ENCODE assay signal across 8 mouse cellular contexts in genomic region chr11:120722067-120722630, GRCm38 (mm10). TPM values are rescaled to one million over a fixed set of nuclear protein-coding genes. Genes with fewer than 3 reads are reported as not detected.
DNase-seq lines count a peak whose midpoint lies in the region; ATAC-seq and TF ChIP-seq lines count a peak whose summit lies in the region.
"Had no signal": no experiment of that assay in that cellular context is flagged by ENCODE, and none has a peak within 500 bp of the region (broad histone marks: within the 10 kb centered on the region; RNA-seq: fewer than 3 reads in every experiment).

No protein-coding gene starts in this region.

- H3K27ac ChIP-seq in lung, embryonic 15.5 days = peak overlapping the region; percentile 66
- peak overlapping the region; percentile 82 for H3K27ac ChIP-seq in forebrain, embryonic 10.5 days
- H3K27ac ChIP-seq in intestine, postnatal 0 days (ENCODE audit: low read depth, low read length) = no peak overlapping the region
- no peak overlapping the region for H3K27ac ChIP-seq in neural tube, embryonic 13.5 days (replicated peaks)

- peak overlapping the region; percentile 99 for H3K4me2 ChIP-seq in lung, embryonic 15.5 days
- peak overlapping the region; percentile 95 for H3K4me2 ChIP-seq in intestine, postnatal 0 days (replicated peaks; ENCODE audit: low read depth)
- H3K4me2 ChIP-seq in neural tube, embryonic 13.5 days = peak overlapping the region; percentile 96

- H3K36me3 ChIP-seq in lung, embryonic 15.5 days = peaks cover 28% of the 10 kb centered on the region
- H3K36me3 ChIP-seq in forebrain, embryonic 10.5 days (replicated peaks) = peaks cover 37% of the 10 kb centered on the region
- H3K36me3 ChIP-seq in intestine, postnatal 0 days (ENCODE audit: control insufficient read depth, insufficient read depth) = peaks cover 32% of the 10 kb centered on the region
- peaks cover 41% of the 10 kb centered on the region for H3K36me3 ChIP-seq in neural tube, embryonic 13.5 days

- no peak for DNase-seq in lung, adult 18-20 months
- no peak for DNase-seq in forebrain, embryonic 10.5 days (ENCODE audit: extremely low spot score, low spot score)
- no peak for DNase-seq in B cell, adult 2 months
- DNase-seq in T-cell, adult 2 months (ENCODE audit: low spot score) = no peak
- DNase-seq: adrenal gland, adult 8-10 months had no signal

- H3K9ac ChIP-seq in lung, embryonic 15.5 days = peak overlapping the region; percentile 73
- 0 out of 2 replicates have a peak overlapping the region, but pooled peaks have one; percentile 66 for H3K9ac ChIP-seq in intestine, postnatal 0 days (ENCODE audit: low read depth, low read length)
- H3K9ac ChIP-seq in neural tube, embryonic 13.5 days = peak overlapping the region; percentile 93

- no peaks in the 10 kb centered on the region for H3K9me3 ChIP-seq in lung, embryonic 15.5 days
- H3K9me3 ChIP-seq in forebrain, embryonic 10.5 days = no peaks in the 10 kb centered on the region
- H3K9me3 ChIP-seq in intestine, postnatal 0 days (ENCODE audit: control insufficient read depth) = no peaks in the 10 kb centered on the region
- H3K9me3 ChIP-seq in neural tube, embryonic 13.5 days = no peaks in the 10 kb centered on the region

- H3K4me1 ChIP-seq in lung, embryonic 15.5 days = peaks cover 31% of the 10 kb centered on the region
- H3K4me1 ChIP-seq in forebrain, embryonic 10.5 days = peaks cover 40% of the 10 kb centered on the region
- 0 out of 2 replicates have a peak, but pooled peaks cover 17% of the 10 kb centered on the region for H3K4me1 ChIP-seq in intestine, postnatal 0 days (replicated peaks; ENCODE audit: control insufficient read depth, insufficient read depth, low read length)
- peaks cover 33% of the 10 kb centered on the region for H3K4me1 ChIP-seq in neural tube, embryonic 13.5 days (replicated peaks)

- peak; percentile 42 for TF ChIP-seq CTCF in intestine, postnatal 0 days (IDR thresholded peaks at IDR 0.05; ENCODE audit: low read depth)

- H3K4me3 ChIP-seq in lung, embryonic 15.5 days = peak overlapping the region; percentile 63
- peak overlapping the region; percentile 71 for H3K4me3 ChIP-seq in forebrain, embryonic 10.5 days
- H3K4me3 ChIP-seq in intestine, postnatal 0 days (ENCODE audit: low read depth, low read length) = peak overlapping the region; percentile 50
- H3K4me3 ChIP-seq in neural tube, embryonic 13.5 days = peak overlapping the region; percentile 66

- H3K27me3 ChIP-seq in lung, embryonic 15.5 days = peaks cover 5% of the 10 kb centered on the region; the same call in 1 of the 2 replicates
- H3K27me3 ChIP-seq in forebrain, embryonic 10.5 days (ENCODE audit: poor library complexity, severe bottlenecking) = peaks cover 67% of the 10 kb centered on the region
- H3K27me3 ChIP-seq in intestine, postnatal 0 days (replicated peaks; ENCODE audit: control insufficient read depth, insufficient read depth, low read length) = no peaks in the 10 kb centered on the region
- H3K27me3 ChIP-seq in neural tube, embryonic 13.5 days = peaks cover 12% of the 10 kb centered on the region

- WGBS in lung, embryonic 15.5 days = 18% methylated on average over 21 of the region's 21 CpGs
- 20% methylated on average over 21 of the region's 21 CpGs for WGBS in forebrain, embryonic 10.5 days
- WGBS in intestine, postnatal 0 days = 21% methylated on average over 21 of the region's 21 CpGs
- WGBS in neural tube, embryonic 13.5 days = 19% methylated on average over 21 of the region's 21 CpGs

- ATAC-seq in lung, embryonic 15.5 days (ENCODE audit: borderline replicate concordance, extremely low read depth, low FRiP score, low TSS enrichment) = no peak
- peak; percentile 4; the same call in 1 of the 2 replicates for ATAC-seq in intestine, postnatal 0 days
- ATAC-seq in neural tube, embryonic 13.5 days (ENCODE audit: low read depth) = no peak; the same call in none of the 2 replicates

RNA-seq across cellular contexts. Expression of gene Rac3, which starts 0.9 kb away (rescaled TPM):
- polyA plus RNA-seq in lung, embryonic 15.5 days (2015; fragmentation: Nextera tagmentation; extraction: Ambion mirVana) = 54.9 and 60.5 TPM in 2 replicates
- polyA plus RNA-seq in forebrain, embryonic 10.5 days (2016; fragmentation: Nextera tagmentation; extraction: Ambion mirVana) = 23.8 and 28.4 TPM in 2 replicates
- 9.0 TPM in 2 replicates for polyA plus RNA-seq in intestine, postnatal 0 days (2015; fragmentation: Nextera tagmentation; extraction: Ambion mirVana)
- polyA plus RNA-seq in neural tube, embryonic 13.5 days (2015; fragmentation: Nextera tagmentation; extraction: Ambion mirVana) = 235 and 267 TPM in 2 replicates

RNA-seq across cellular contexts. Expression of gene Dcxr, which starts 4.9 kb away (rescaled TPM):
- polyA plus RNA-seq in lung, embryonic 15.5 days (2015; fragmentation: Nextera tagmentation; extraction: Ambion mirVana) = 45.1 and 55.1 TPM in 2 replicates
- polyA plus RNA-seq in forebrain, embryonic 10.5 days (2016; fragmentation: Nextera tagmentation; extraction: Ambion mirVana) = 13.3 and 14.8 TPM in 2 replicates
- 81.1 and 88.6 TPM in 2 replicates for polyA plus RNA-seq in intestine, postnatal 0 days (2015; fragmentation: Nextera tagmentation; extraction: Ambion mirVana)
- polyA plus RNA-seq in neural tube, embryonic 13.5 days (2015; fragmentation: Nextera tagmentation; extraction: Ambion mirVana) = 10.6 and 13.0 TPM in 2 replicates

RNA-seq across cellular contexts. Expression of gene Lrrc45, which starts 8.4 kb away (rescaled TPM):
- 57.9 and 59.9 TPM in 2 replicates for polyA plus RNA-seq in lung, embryonic 15.5 days (2015; fragmentation: Nextera tagmentation; extraction: Ambion mirVana)
- polyA plus RNA-seq in forebrain, embryonic 10.5 days (2016; fragmentation: Nextera tagmentation; extraction: Ambion mirVana) = 51.9 and 59.2 TPM in 2 replicates
- polyA plus RNA-seq in intestine, postnatal 0 days (2015; fragmentation: Nextera tagmentation; extraction: Ambion mirVana) = 13.5 and 14.5 TPM in 2 replicates
- polyA plus RNA-seq in neural tube, embryonic 13.5 days (2015; fragmentation: Nextera tagmentation; extraction: Ambion mirVana) = 64.4 and 66.0 TPM in 2 replicates

RNA-seq across cellular contexts. Expression of gene Cenpx, which starts 8.6 kb away (rescaled TPM):
- 160 and 167 TPM in 2 replicates for polyA plus RNA-seq in lung, embryonic 15.5 days (2015; fragmentation: Nextera tagmentation; extraction: Ambion mirVana)
- 118 and 133 TPM in 2 replicates for polyA plus RNA-seq in forebrain, embryonic 10.5 days (2016; fragmentation: Nextera tagmentation; extraction: Ambion mirVana)
- 127 and 131 TPM in 2 replicates for polyA plus RNA-seq in intestine, postnatal 0 days (2015; fragmentation: Nextera tagmentation; extraction: Ambion mirVana)
- 91.2 and 101 TPM in 2 replicates for polyA plus RNA-seq in neural tube, embryonic 13.5 days (2015; fragmentation: Nextera tagmentation; extraction: Ambion mirVana)

RNA-seq across cellular contexts. Expression of gene Cbr2, which starts 9.8 kb away (rescaled TPM):
- polyA plus RNA-seq in lung, embryonic 15.5 days (2015; fragmentation: Nextera tagmentation; extraction: Ambion mirVana) = 102 and 103 TPM in 2 replicates
- 1.1 and 1.3 TPM in 2 replicates for polyA plus RNA-seq in forebrain, embryonic 10.5 days (2016; fragmentation: Nextera tagmentation; extraction: Ambion mirVana)
- 1.2 and 1.6 TPM in 2 replicates for polyA plus RNA-seq in intestine, postnatal 0 days (2015; fragmentation: Nextera tagmentation; extraction: Ambion mirVana)
- 0.99 and 1.2 TPM in 2 replicates for polyA plus RNA-seq in neural tube, embryonic 13.5 days (2015; fragmentation: Nextera tagmentation; extraction: Ambion mirVana)

Comparison
In these comparisons a context has a peak if more than half of its experiments do, and no peak if none do; other contexts are left out.
1. H3K27ac ChIP-seq: peak in lung, embryonic 15.5 days (single experiment) and forebrain, embryonic 10.5 days (single experiment); none in intestine, postnatal 0 days (single experiment) and neural tube, embryonic 13.5 days (single experiment).
2. Peak in every context shown above with its lines, with median percentiles within 50 percentile points of each other: H3K4me2 ChIP-seq, H3K4me3 ChIP-seq and H3K9ac ChIP-seq.